Mouse (Mus musculus) heart, embryonic 14.5 days (tissue): ENCODE results near the gene Grn. TPM values are rescaled to one million over a fixed set of nuclear protein-coding genes. Genes with fewer than 3 reads are reported as not detected.
"Not testable (repeated sequence)": the region's sequence is repeated elsewhere in the genome, so short reads cannot be mapped to it uniquely, and the experiment has no call there.

Experiments
- ATAC-seq: fragments of 200-750 bp; cut with Nextera tagmentation; 2 replicates; pipeline ENCODE4 v1.8.0; 2017; ENCODE audit warnings: low read depth, moderate TSS enrichment; ENCODE audit not compliant: insufficient number of reproducible peaks, insufficient read depth, low FRiP score
- H3K27ac ChIP-seq, 2 experiments: fragments of 200-500 bp in 1 of 2; fragments of 300-500 bp in 1 of 2; sonication (generic) in 1 of 2; replicated peaks in 1 of 2; 2 replicates each; pipeline ENCODE4 v1.5.1; 2012 to 2014; ENCODE audit warnings: low read depth in 2 of 2, low read length in 2 of 2, control low read depth in 1 of 2, mild to moderate bottlenecking in 1 of 2, mixed read lengths in 1 of 2; ENCODE audit not compliant: control insufficient read depth in 1 of 2, insufficient read depth in 1 of 2
- H3K27me3 ChIP-seq: fragments of 300-500 bp; sonication (generic); 2 replicates; pipeline ENCODE4 v1.6.1; 2014; ENCODE audit warnings: mild to moderate bottlenecking, low read length, control low read depth; ENCODE audit not compliant: control insufficient read depth, insufficient read depth
- H3K36me3 ChIP-seq: fragments of 300-500 bp; sonication (generic); 2 replicates; pipeline ENCODE4 v1.6.1; 2014; ENCODE audit warnings: mild to moderate bottlenecking, control low read depth, low read length, mixed read lengths; ENCODE audit not compliant: control insufficient read depth, insufficient read depth
- H3K4me1 ChIP-seq, 2 experiments: fragments of 200-500 bp in 1 of 2; fragments of 300-500 bp in 1 of 2; sonication (generic) in 1 of 2; 2 replicates each; pipeline ENCODE4 v1.6.1; 2012 to 2014; ENCODE audit warnings: low read length in 2 of 2, control low read depth in 1 of 2, mixed read lengths in 1 of 2; ENCODE audit not compliant: control insufficient read depth in 2 of 2, insufficient read depth in 2 of 2
- H3K4me2 ChIP-seq: fragments of 300-500 bp; sonication (generic); 2 replicates; pipeline ENCODE4 v1.6.1; 2014; ENCODE audit warnings: mild to moderate bottlenecking, low read length
- H3K4me3 ChIP-seq, 2 experiments: fragments of 200-500 bp in 1 of 2; fragments of 300-500 bp in 1 of 2; sonication (generic) in 1 of 2; 2 replicates each; pipeline ENCODE4 v1.5.1; 2012 to 2014; ENCODE audit warnings: low read length in 2 of 2, mild to moderate bottlenecking in 2 of 2, control low read depth in 1 of 2, low read depth in 1 of 2, moderate library complexity in 1 of 2; ENCODE audit not compliant: control insufficient read depth in 1 of 2, insufficient read depth in 1 of 2
- H3K9ac ChIP-seq: fragments of 300-500 bp; sonication (generic); 2 replicates; pipeline ENCODE4 v1.6.1; 2014; ENCODE audit warnings: mild to moderate bottlenecking, low read length
- H3K9me3 ChIP-seq: fragments of 300-500 bp; sonication (generic); 2 replicates; pipeline ENCODE4 v1.6.1; 2016; ENCODE audit warnings: low read length, control low read depth; ENCODE audit not compliant: control insufficient read depth
- WGBS: fragments of 180-500 bp; shearing (Covaris S2); extraction: QIAGEN DNeasy Blood & Tissue Kit; methylation state at CpG from one replicate; pipeline ENCODE4 v1.1.7; 2014; 5-methylcytosine and 5-hydroxymethylcytosine counted together
- polyA plus RNA-seq: library from polyadenylated mRNA; unstranded; fragments of >200 nt; fragmentation: Nextera tagmentation; extraction: Ambion mirVana; gene quantifications from 2 replicates; pipeline ENCODE4 v1.2.1, GENCODE M21; 2014

The Grn gene
- polyA plus RNA-seq, 1 experiment from 2014 or later = 182 TPM

GRCm38 (mm10) chr11:102389436-102389835 lies 40.7 kb upstream of the Grn start:
- not testable (repeated sequence) for H3K9ac ChIP-seq, H3K36me3 ChIP-seq, H3K27me3 ChIP-seq, H3K4me2 ChIP-seq, H3K27ac ChIP-seq, ATAC-seq, H3K4me3 ChIP-seq, H3K9me3 ChIP-seq
- peaks cover 9 to 16% of the 10 kb centered on the region in 2 experiments for H3K4me1 ChIP-seq
- 89% methylated on average over 4 of the region's 5 CpGs for WGBS

GRCm38 (mm10) chr11:102392441-102393237 lies 37.5 kb upstream of the Grn start:
- Histone ChIP-seq H3K27me3 (peaks cover 24% of the 10 kb centered on the region), H3K36me3 (no peaks in the 10 kb centered on the region), H3K27ac (no peak overlapping the region), H3K4me1 (peaks cover 9 to 16% of the 10 kb centered on the region in 2 experiments), H3K9me3 (no peaks in the 10 kb centered on the region), H3K9ac (no peak overlapping the region), H3K4me3 (peak overlapping the region; percentile 26 to 30), H3K4me2 (peak overlapping the region; percentile 75)
- WGBS = 15% methylated on average over 15 of the region's 15 CpGs
- ATAC-seq = no peak

- H3K27me3 ChIP-seq = peaks cover 30% of the 10 kb centered on the region
- peaks cover 9 to 16% of the 10 kb centered on the region in 2 experiments for H3K4me1 ChIP-seq
- WGBS = under 1% methylated on average over 34 of the region's 34 CpGs
- peak; percentile 64 for ATAC-seq
- peak within 1 kb of the TSS; percentile 75 for H3K4me2 ChIP-seq
- no peak within 1 kb of the TSS for H3K9ac ChIP-seq
- H3K4me3 ChIP-seq = peak within 1 kb of the TSS; percentile 26 to 30
- no peaks in the 10 kb centered on the region for H3K9me3 ChIP-seq
- no peaks in the 10 kb centered on the region for H3K36me3 ChIP-seq
- H3K27ac ChIP-seq = no peak within 1 kb of the TSS
These were observed 36.9 kb upstream of the Grn start, which contains the start of gene Rundc3a for GRCm38 (mm10) chr11:102393238-102393634. TSS of gene Rundc3a (plus strand) at chr11:102393403.

GRCm38 (mm10) chr11:102393719-102394420 lies 36.2 kb upstream of the Grn start:
- peak; percentile 23; the same call in 1 of the 2 replicates for ATAC-seq
- Histone ChIP-seq H3K27me3 (peaks cover 37% of the 10 kb centered on the region), H3K4me2 (peak overlapping the region; percentile 75), H3K9me3 (no peaks in the 10 kb centered on the region), H3K9ac (no peak overlapping the region), H3K27ac (no peak overlapping the region), H3K36me3 (no peaks in the 10 kb centered on the region), H3K4me1 (peaks cover 9 to 16% of the 10 kb centered on the region in 2 experiments), H3K4me3 (peak overlapping the region; percentile 10 to 30)
- 8% methylated on average over 17 of the region's 17 CpGs for WGBS

GRCm38 (mm10) chr11:102394421-102395124 lies 35.5 kb upstream of the Grn start:
- peaks cover 9 to 18% of the 10 kb centered on the region in 2 experiments for H3K4me1 ChIP-seq
- H3K27ac ChIP-seq = no peak overlapping the region
- peaks cover 44% of the 10 kb centered on the region for H3K27me3 ChIP-seq
- no peak for ATAC-seq
- 79% methylated on average over 9 of the region's 9 CpGs for WGBS
- H3K4me3 ChIP-seq = no peak overlapping the region
- no peaks in the 10 kb centered on the region for H3K9me3 ChIP-seq
- H3K36me3 ChIP-seq = no peaks in the 10 kb centered on the region
- H3K9ac ChIP-seq = no peak overlapping the region
- H3K4me2 ChIP-seq = no peak overlapping the region

GRCm38 (mm10) chr11:102395250-102395649 lies 34.9 kb upstream of the Grn start:
- no peak for ATAC-seq
- no peak overlapping the region for H3K4me2 ChIP-seq
- no peak overlapping the region for H3K27ac ChIP-seq
- H3K4me1 ChIP-seq = peaks cover 9 to 22% of the 10 kb centered on the region in 2 experiments
- H3K4me3 ChIP-seq = no peak overlapping the region
- H3K9ac ChIP-seq = no peak overlapping the region
- no peaks in the 10 kb centered on the region for H3K36me3 ChIP-seq
- no peaks in the 10 kb centered on the region for H3K9me3 ChIP-seq
- 4% methylated on average over 5 of the region's 5 CpGs for WGBS
- peaks cover 50% of the 10 kb centered on the region for H3K27me3 ChIP-seq

GRCm38 (mm10) chr11:102396263-102396662 lies 33.9 kb upstream of the Grn start:
- peaks cover 9 to 22% of the 10 kb centered on the region in 2 experiments for H3K4me1 ChIP-seq
- H3K4me2 ChIP-seq = no peak overlapping the region
- no peak overlapping the region for H3K27ac ChIP-seq
- no peak overlapping the region for H3K4me3 ChIP-seq
- no peaks in the 10 kb centered on the region for H3K36me3 ChIP-seq
- no peak overlapping the region for H3K9ac ChIP-seq
- peaks cover 59% of the 10 kb centered on the region for H3K27me3 ChIP-seq
- no peaks in the 10 kb centered on the region for H3K9me3 ChIP-seq
- WGBS = 62% methylated on average over 6 of the region's 6 CpGs
- no peak for ATAC-seq
